Mouse (Mus musculus) kidney, adult 2 months (tissue): ENCODE measurements at regions not wholly inside any gene's neighbourhood (a gene's known extent, or its start where the extent isn't known, plus 50 kb on each side); places are given as distances from the start of the nearest gene placed in this dataset.

Experiments used
- DNase-seq: peaks from one replicate; pipeline ENCODE4 v3.0.0; 2021
- H3K27ac ChIP-seq: fragments of 200-500 bp; 2 replicates; pipeline ENCODE4 v1.5.1; 2012; ENCODE audit warnings: low read depth, low read length, control low read depth, inconsistent platforms; ENCODE audit not compliant: insufficient read depth
- H3K27me3 ChIP-seq: fragments of 200-500 bp; replicated peaks from 2 replicates; pipeline ENCODE4 v1.6.1; 2012; ENCODE audit warnings: mild to moderate bottlenecking, moderate library complexity, low read length, inconsistent platforms; ENCODE audit not compliant: control insufficient read depth, insufficient read depth
- H3K36me3 ChIP-seq: fragments of 200-500 bp; 2 replicates; pipeline ENCODE4 v1.6.1; 2012; ENCODE audit warnings: mild to moderate bottlenecking, moderate library complexity, low read length, inconsistent platforms; ENCODE audit not compliant: control insufficient read depth, insufficient read depth
- H3K4me1 ChIP-seq: fragments of 200-500 bp; 2 replicates; pipeline ENCODE4 v1.6.1; 2011; ENCODE audit warnings: low read length; ENCODE audit not compliant: control insufficient read depth, insufficient read depth
- H3K4me3 ChIP-seq: fragments of 200-500 bp; 2 replicates; pipeline ENCODE4 v1.5.1; 2011; ENCODE audit warnings: mild to moderate bottlenecking, low read depth, low read length, control low read depth; ENCODE audit not compliant: insufficient read depth
- CTCF ChIP-seq: fragments of 200-500 bp; conservative IDR thresholded peaks from 2 replicates; pipeline ENCODE4 v1.5.1; 2011; ENCODE audit warnings: low read depth, mild to moderate bottlenecking, control low read depth, low read length, moderate library complexity, mixed read lengths; ENCODE audit not compliant: insufficient read depth, insufficient read length
- POLR2A ChIP-seq: fragments of 200-500 bp; IDR thresholded peaks from one replicate; pipeline ENCODE4 v1.6.1; 2011; ENCODE audit warnings: low read depth, low read length, control low read depth
- WGBS: fragments of 180-500 bp; shearing (Covaris S2); methylation state at CpG from one replicate; pipeline ENCODE4 v1.1.7; 2018; 5-methylcytosine and 5-hydroxymethylcytosine counted together

GRCm38 (mm10) chr9:67165486-67165885, 116.3 kb upstream of the Tpm1 start:
- no peak for TF ChIP-seq POLR2A
- no peak for TF ChIP-seq CTCF
- no peak overlapping the region for H3K4me3 ChIP-seq
- no peak overlapping the region for H3K27ac ChIP-seq
- WGBS: 91% methylated on average over 9 of the region's 9 CpGs
- no peaks in the 10 kb centered on the region for H3K4me1 ChIP-seq
- no peaks in the 10 kb centered on the region for H3K36me3 ChIP-seq
- no peak for DNase-seq
- H3K27me3 ChIP-seq: no peaks in the 10 kb centered on the region; the same call in 1 of the 2 replicates

GRCm38 (mm10) chr9:67163746-67164145, 114.5 kb upstream of the Tpm1 start:
- H3K4me1 ChIP-seq: no peaks in the 10 kb centered on the region
- no peak overlapping the region for H3K27ac ChIP-seq
- H3K36me3 ChIP-seq: no peaks in the 10 kb centered on the region
- TF ChIP-seq POLR2A (no peak), CTCF (no peak)
- H3K4me3 ChIP-seq: no peak overlapping the region
- DNase-seq: peak; percentile 10
- WGBS: 61% methylated on average over 6 of the region's 6 CpGs
- H3K27me3 ChIP-seq: no peaks in the 10 kb centered on the region

- H3K27me3 ChIP-seq: no peaks in the 10 kb centered on the region
- TF ChIP-seq POLR2A: no peak
- TF ChIP-seq CTCF: no peak
- no peak overlapping the region for H3K27ac ChIP-seq
- H3K4me3 ChIP-seq: no peak overlapping the region
- no peak for DNase-seq
- no peaks in the 10 kb centered on the region for H3K36me3 ChIP-seq
- H3K4me1 ChIP-seq: no peaks in the 10 kb centered on the region
- 80% methylated on average over 3 of the region's 3 CpGs for WGBS
These were observed 111.7 kb upstream of the Tpm1 start for GRCm38 (mm10) chr9:67160785-67161455.

- H3K36me3 ChIP-seq: no peaks in the 10 kb centered on the region
- no peak overlapping the region for H3K4me3 ChIP-seq
- no peak overlapping the region for H3K27ac ChIP-seq
- WGBS: 89% methylated on average over 5 of the region's 5 CpGs
- no peaks in the 10 kb centered on the region for H3K27me3 ChIP-seq
- DNase-seq: no peak
- TF ChIP-seq POLR2A (no peak), CTCF (no peak)
- H3K4me1 ChIP-seq: no peaks in the 10 kb centered on the region
These were observed 111.1 kb upstream of the Tpm1 start for GRCm38 (mm10) chr9:67160350-67160749.

GRCm38 (mm10) chr9:67156590-67157259, 107.5 kb upstream of the Tpm1 start:
- no peaks in the 10 kb centered on the region for H3K27me3 ChIP-seq
- H3K4me1 ChIP-seq: no peaks in the 10 kb centered on the region
- H3K27ac ChIP-seq: no peak overlapping the region
- WGBS: 65% methylated on average over 3 of the region's 3 CpGs
- H3K4me3 ChIP-seq: no peak overlapping the region
- DNase-seq: peak; percentile 63
- no peaks in the 10 kb centered on the region for H3K36me3 ChIP-seq
- no peak for TF ChIP-seq POLR2A
- peak; percentile 88 for TF ChIP-seq CTCF

GRCm38 (mm10) chr9:67154062-67154461, 104.9 kb upstream of the Tpm1 start:
- TF ChIP-seq CTCF (no peak), POLR2A (no peak)
- no peaks in the 10 kb centered on the region for H3K36me3 ChIP-seq
- no peak overlapping the region for H3K27ac ChIP-seq
- no peaks in the 10 kb centered on the region for H3K4me1 ChIP-seq
- no peak for DNase-seq
- 82% methylated on average over 6 of the region's 6 CpGs for WGBS
- H3K27me3 ChIP-seq: no peaks in the 10 kb centered on the region
- H3K4me3 ChIP-seq: no peak overlapping the region

GRCm38 (mm10) chr9:67153333-67153732, 104.1 kb upstream of the Tpm1 start:
- no peaks in the 10 kb centered on the region for H3K36me3 ChIP-seq
- DNase-seq: peak; percentile 14
- 61% methylated on average over 4 of the region's 4 CpGs for WGBS
- no peak overlapping the region for H3K4me3 ChIP-seq
- no peaks in the 10 kb centered on the region for H3K27me3 ChIP-seq
- TF ChIP-seq CTCF: no peak
- no peak for TF ChIP-seq POLR2A
- no peaks in the 10 kb centered on the region for H3K4me1 ChIP-seq
- no peak overlapping the region for H3K27ac ChIP-seq
